Mouse (Mus musculus): Measurements from ENCODE around the gene Lamtor4.

- no peak for TF ChIP-seq POLR2AphosphoS2 (IDR thresholded peaks at IDR 0.05; ENCODE audit: insufficient read length, low read depth)
- TF ChIP-seq POLR2A (IDR thresholded peaks at IDR 0.05; ENCODE audit: insufficient read length, low read depth): no peak
- TF ChIP-seq MAX (IDR thresholded peaks at IDR 0.05; ENCODE audit: low read depth): no peak
- no peak for TF ChIP-seq TCF12 (IDR thresholded peaks at IDR 0.05; ENCODE audit: insufficient read depth, poor library complexity, severe bottlenecking)
- no peak for TF ChIP-seq CEBPB (IDR thresholded peaks at IDR 0.05; ENCODE audit: insufficient read depth, poor library complexity, severe bottlenecking)
- TF ChIP-seq E2F4 (IDR thresholded peaks at IDR 0.05; ENCODE audit: insufficient read depth): no peak
- no peak for TF ChIP-seq USF1 (IDR thresholded peaks at IDR 0.05; ENCODE audit: low read depth)
- no peak for TF ChIP-seq MYOD1 (IDR thresholded peaks at IDR 0.05; ENCODE audit: control insufficient read depth in 1 of 3, insufficient read length in 2 of 3, low read depth in 2 of 3)
- no peak for TF ChIP-seq TCF3 (IDR thresholded peaks at IDR 0.05; ENCODE audit: insufficient read length, low read depth)
Measured at GRCm38 (mm10) chr5:138281798-138282197, 26.5 kb downstream of the Lamtor4 start.

Measured in myocyte (in vitro differentiated cells).